Mouse (Mus musculus) hindbrain, embryonic 14.5 days (tissue): ENCODE data around the gene S1pr5. TPM values are rescaled to one million over a fixed set of nuclear protein-coding genes. Genes with fewer than 3 reads are reported as not detected.
"Not testable (repeated sequence)": the region's sequence is repeated elsewhere in the genome, so short reads cannot be mapped to it uniquely, and the experiment has no call there.

Experiments used
- ATAC-seq: fragments of 200-750 bp; cut with Nextera tagmentation; 2 replicates; pipeline ENCODE4 v1.8.0; 2017; ENCODE audit warnings: moderate number of reproducible peaks, mild to moderate bottlenecking, moderate TSS enrichment, moderate library complexity; ENCODE audit not compliant: low FRiP score
- DNase-seq: peaks from one replicate; pipeline ENCODE4 v3.0.0-alpha.2; 2015; ENCODE audit warnings: low spot score
- H3K27ac ChIP-seq: fragments of 300-500 bp; sonication (generic); 2 replicates; pipeline ENCODE4 v1.5.1; 2014; ENCODE audit warnings: mild to moderate bottlenecking, moderate library complexity
- H3K27me3 ChIP-seq: fragments of 300-500 bp; sonication (generic); 2 replicates; pipeline ENCODE4 v1.6.1; 2014; ENCODE audit warnings: mild to moderate bottlenecking, low read length, mixed read lengths; ENCODE audit not compliant: control insufficient read depth, insufficient read depth
- H3K36me3 ChIP-seq: fragments of 300-500 bp; sonication (generic); replicated peaks from 2 replicates; pipeline ENCODE4 v1.6.1; 2014; ENCODE audit not compliant: control insufficient read depth, insufficient read depth
- H3K4me1 ChIP-seq: fragments of 300-500 bp; sonication (generic); replicated peaks from 2 replicates; pipeline ENCODE4 v1.6.1; 2014; ENCODE audit warnings: antibody characterized with exemption, low read length, mixed read lengths; ENCODE audit not compliant: control insufficient read depth, insufficient read depth
- H3K4me2 ChIP-seq: fragments of 300-500 bp; sonication (generic); replicated peaks from 2 replicates; pipeline ENCODE4 v1.6.1; 2014; ENCODE audit warnings: mild to moderate bottlenecking, moderate library complexity
- H3K4me3 ChIP-seq: fragments of 300-500 bp; sonication (generic); replicated peaks from 2 replicates; pipeline ENCODE4 v1.5.1; 2014; ENCODE audit warnings: mild to moderate bottlenecking, low read length
- H3K9ac ChIP-seq: fragments of 300-500 bp; sonication (generic); 2 replicates; pipeline ENCODE4 v1.6.1; 2014
- H3K9me3 ChIP-seq: fragments of 300-500 bp; sonication (generic); 2 replicates; pipeline ENCODE4 v1.6.1; 2016; ENCODE audit warnings: low read length; ENCODE audit not compliant: control insufficient read depth
- WGBS: fragments of 180-500 bp; shearing (Covaris S2); extraction: QIAGEN DNeasy Blood & Tissue Kit; methylation state at CpG from one replicate; pipeline ENCODE4 v1.1.7; 2014; 5-methylcytosine and 5-hydroxymethylcytosine counted together
- polyA plus RNA-seq: library from polyadenylated mRNA; unstranded; fragments of >200 nt; fragmentation: Nextera tagmentation; extraction: Ambion mirVana; gene quantifications from 2 replicates; pipeline ENCODE4 v1.2.1, GENCODE M21; 2014

The S1pr5 gene
- polyA plus RNA-seq, 1 experiment from 2014 or later: 3.9 TPM

- ATAC-seq: no peak
- Histone ChIP-seq H3K27ac (no peak overlapping the region), H3K4me2 (no peak overlapping the region), H3K4me1 (no peaks in the 10 kb centered on the region), H3K36me3 (peaks cover 93% of the 10 kb centered on the region), H3K9ac (no peak overlapping the region), H3K27me3 (no peaks in the 10 kb centered on the region), H3K9me3 (no peaks in the 10 kb centered on the region), H3K4me3 (no peak overlapping the region)
- DNase-seq: no peak
- 88% methylated on average over 8 of the region's 8 CpGs for WGBS
These were observed 24.9 kb upstream of the S1pr5 start for GRCm38 (mm10) chr9:21273094-21273493.

- Histone ChIP-seq H3K4me3 (no peak overlapping the region), H3K9me3 (no peaks in the 10 kb centered on the region), H3K27me3 (no peaks in the 10 kb centered on the region), H3K36me3 (peaks cover 93% of the 10 kb centered on the region), H3K4me1 (no peaks in the 10 kb centered on the region), H3K27ac (no peak overlapping the region), H3K9ac (no peak overlapping the region), H3K4me2 (no peak overlapping the region)
- 94% methylated on average over 9 of the region's 9 CpGs for WGBS
- ATAC-seq: no peak
- no peak for DNase-seq
These were observed 24.1 kb upstream of the S1pr5 start for GRCm38 (mm10) chr9:21272391-21272790.

GRCm38 (mm10) chr9:21269590-21269989 lies 21.3 kb upstream of the S1pr5 start:
- DNase-seq, H3K27ac ChIP-seq, H3K9me3 ChIP-seq, H3K4me2 ChIP-seq, ATAC-seq, H3K4me3 ChIP-seq, H3K27me3 ChIP-seq, H3K9ac ChIP-seq: not testable (repeated sequence)
- 87% methylated on average over 5 of the region's 5 CpGs for WGBS
- peaks cover 15% of the 10 kb centered on the region for H3K4me1 ChIP-seq
- peaks cover 71% of the 10 kb centered on the region for H3K36me3 ChIP-seq

- no peak overlapping the region for H3K9ac ChIP-seq
- WGBS: 97% methylated on average over 16 of the region's 16 CpGs
- DNase-seq: no peak
- peaks cover 58% of the 10 kb centered on the region for H3K36me3 ChIP-seq
- H3K27me3 ChIP-seq: no peaks in the 10 kb centered on the region
- ATAC-seq: no peak
- peaks cover 16% of the 10 kb centered on the region for H3K4me1 ChIP-seq
- H3K9me3 ChIP-seq: no peaks in the 10 kb centered on the region
- no peak overlapping the region for H3K4me3 ChIP-seq
- H3K4me2 ChIP-seq: no peak overlapping the region
- no peak overlapping the region for H3K27ac ChIP-seq
These were observed 20.1 kb upstream of the S1pr5 start for GRCm38 (mm10) chr9:21268305-21268704.

GRCm38 (mm10) chr9:21266889-21267288 lies 18.6 kb upstream of the S1pr5 start:
- no peak overlapping the region for H3K9ac ChIP-seq
- ATAC-seq (no peak), DNase-seq (no peak)
- H3K27ac ChIP-seq: no peak overlapping the region
- H3K27me3 ChIP-seq: no peaks in the 10 kb centered on the region
- H3K4me2 ChIP-seq: 0 out of 2 replicates have a peak overlapping the region, but pooled peaks have one; percentile 65
- no peak overlapping the region for H3K4me3 ChIP-seq
- H3K36me3 ChIP-seq: peaks cover 44% of the 10 kb centered on the region
- H3K9me3 ChIP-seq: no peaks in the 10 kb centered on the region
- 95% methylated on average over 5 of the region's 5 CpGs for WGBS
- peaks cover 16% of the 10 kb centered on the region for H3K4me1 ChIP-seq

- WGBS: 5% methylated on average over 11 of the region's 11 CpGs
- ATAC-seq: no peak
- 0 out of 2 replicates have a peak overlapping the region, but pooled peaks have one; percentile 49 for H3K27ac ChIP-seq
These were observed 17.4 kb upstream of the S1pr5 start for GRCm38 (mm10) chr9:21265611-21266010.

GRCm38 (mm10) chr9:21265000-21265561 lies 16.8 kb upstream of the S1pr5 start, which contains the start of gene Atg4d:
Gene Atg4d (plus strand): TSS chr9:21265293.
- peak within 1 kb of the TSS; percentile 65 for H3K4me2 ChIP-seq
- no peaks in the 10 kb centered on the region for H3K9me3 ChIP-seq
- H3K4me3 ChIP-seq: peak within 1 kb of the TSS; percentile 76
- DNase-seq: peak; percentile 98
- H3K9ac ChIP-seq: peak within 1 kb of the TSS; percentile 87
- no peaks in the 10 kb centered on the region for H3K27me3 ChIP-seq
- peak; percentile 97 for ATAC-seq
- peak within 1 kb of the TSS; percentile 84 for H3K27ac ChIP-seq
- H3K4me1 ChIP-seq: peaks cover 16% of the 10 kb centered on the region
- WGBS: under 1% methylated on average over 49 of the region's 49 CpGs
- H3K36me3 ChIP-seq: peaks cover 25% of the 10 kb centered on the region

More at GRCm38 (mm10) chr9:21265611-21266010, 17.4 kb upstream of the S1pr5 start:
- DNase-seq: no peak
- Histone ChIP-seq H3K4me2 (peak overlapping the region; percentile 65), H3K4me1 (peaks cover 16% of the 10 kb centered on the region), H3K27me3 (no peaks in the 10 kb centered on the region), H3K9me3 (no peaks in the 10 kb centered on the region), H3K9ac (peak overlapping the region; percentile 87), H3K4me3 (peak overlapping the region; percentile 76), H3K36me3 (peaks cover 31% of the 10 kb centered on the region)

GRCm38 (mm10) chr9:21264272-21264999 lies 16.2 kb upstream of the S1pr5 start:
- Histone ChIP-seq H3K4me2 (peak overlapping the region; percentile 65), H3K4me3 (peak overlapping the region; percentile 76), H3K9ac (peak overlapping the region; percentile 87), H3K27ac (peak overlapping the region; percentile 84), H3K27me3 (no peaks in the 10 kb centered on the region), H3K36me3 (peaks cover 20% of the 10 kb centered on the region), H3K9me3 (no peaks in the 10 kb centered on the region), H3K4me1 (peaks cover 16% of the 10 kb centered on the region)
- peak; percentile 19; the same call in 1 of the 2 replicates for ATAC-seq
- 16% methylated on average over 17 of the region's 17 CpGs for WGBS
- no peak for DNase-seq

GRCm38 (mm10) chr9:21261831-21262230 lies 13.6 kb upstream of the S1pr5 start:
- Histone ChIP-seq H3K4me3 (no peak overlapping the region), H3K36me3 (no peaks in the 10 kb centered on the region), H3K9ac (no peak overlapping the region), H3K4me1 (peaks cover 14% of the 10 kb centered on the region), H3K4me2 (no peak overlapping the region), H3K9me3 (no peaks in the 10 kb centered on the region), H3K27ac (no peak overlapping the region), H3K27me3 (no peaks in the 10 kb centered on the region)
- ATAC-seq (no peak), DNase-seq (no peak)
- 54% methylated on average over 2 of the region's 2 CpGs for WGBS
